Mouse (Mus musculus) kidney, adult 2 months (tissue): ENCODE results near the gene Evx2.

Experiments used
- CTCF ChIP-seq: fragments of 200-500 bp; conservative IDR thresholded peaks from 2 replicates; pipeline ENCODE4 v1.5.1; 2011; ENCODE audit warnings: low read depth, mild to moderate bottlenecking, control low read depth, low read length, moderate library complexity, mixed read lengths; ENCODE audit not compliant: insufficient read depth, insufficient read length
- POLR2A ChIP-seq: fragments of 200-500 bp; IDR thresholded peaks from one replicate; pipeline ENCODE4 v1.6.1; 2011; ENCODE audit warnings: low read depth, low read length, control low read depth

DNA sequence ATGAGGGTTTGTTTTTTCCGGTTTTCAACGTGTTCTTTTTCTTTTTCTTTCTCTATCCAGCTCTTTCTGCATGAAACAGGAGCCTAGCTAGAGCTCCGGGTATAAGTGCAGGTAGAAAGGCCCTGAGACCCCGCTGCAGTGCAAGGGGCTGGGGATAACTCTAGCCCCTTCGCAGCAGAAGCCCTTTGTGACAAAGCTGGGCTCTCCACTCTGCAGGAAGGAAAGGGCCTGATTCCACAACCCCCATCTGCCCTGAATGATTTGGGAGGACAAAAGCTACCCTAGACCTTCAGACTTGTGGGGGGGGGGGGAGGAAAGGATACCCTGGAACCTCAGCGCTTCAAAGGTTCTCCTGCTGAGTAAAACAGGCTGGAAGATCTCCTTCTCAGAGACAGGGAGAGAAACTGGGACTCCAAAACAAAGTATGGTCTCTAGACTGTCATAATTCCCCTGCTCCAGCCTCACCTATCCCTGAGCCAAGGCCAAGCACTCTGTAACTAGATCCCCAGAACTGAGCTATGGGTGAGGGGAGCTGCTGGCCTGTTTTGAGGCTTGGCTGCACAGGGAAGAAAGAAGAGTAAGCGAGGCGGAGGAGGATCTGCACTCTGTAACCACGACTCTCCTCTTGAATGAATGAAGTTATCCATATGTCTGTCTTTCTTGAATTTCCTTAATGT lies 17.2 kb upstream of the Evx2 start:
- no peak for TF ChIP-seq CTCF
- no peak for TF ChIP-seq POLR2A
